Comparison of ENCODE assay signal across 26 mouse cellular contexts in genomic region chr7:128359164-128359563, GRCm38 (mm10). TPM values are rescaled to one million over a fixed set of nuclear protein-coding genes. Genes with fewer than 3 reads are reported as not detected.
DNase-seq lines count a peak whose midpoint lies in the region; ATAC-seq and TF ChIP-seq lines count a peak whose summit lies in the region.
"Had no signal": no experiment of that assay in that cellular context is flagged by ENCODE, and none has a peak within 500 bp of the region (broad histone marks: within the 10 kb centered on the region; RNA-seq: fewer than 3 reads in every experiment).

No protein-coding gene starts in this region.

- peak; percentile 58 for DNase-seq in heart, embryonic 10.5 days (ENCODE audit: low spot score)
- no peak for DNase-seq in heart, adult 9 months (ENCODE audit: low spot score in 2 of 2)
- DNase-seq in testis, postnatal 10 days (ENCODE audit: low spot score): peak; percentile 36
- DNase-seq in testis, postnatal 14 days (ENCODE audit: low spot score): no peak
- peak; percentile 22 for DNase-seq in liver, embryonic 11.5 days (ENCODE audit: low spot score)
- no peak for DNase-seq in adipocyte (ENCODE audit: low spot score)
- no peak for DNase-seq in kidney, adult 2 months
- DNase-seq: adrenal gland, adult 8-10 months; cerebellum, adult 8-10 months; cerebellum, postnatal 25 days; heart, postnatal 36 days; lung, embryonic 14.5 days; lung, postnatal 14 days; spleen, adult 18-20 months had no signal

- WGBS in heart, embryonic 10.5 days: 65% methylated on average over 7 of the region's 7 CpGs
- WGBS in liver, embryonic 11.5 days: 51% methylated on average over 7 of the region's 7 CpGs
- 69% methylated on average over 7 of the region's 7 CpGs for WGBS in kidney, adult 2 months

- H3K9me3 ChIP-seq in heart, embryonic 10.5 days: no peaks in the 10 kb centered on the region
- no peaks in the 10 kb centered on the region for H3K9me3 ChIP-seq in liver, embryonic 11.5 days (ENCODE audit: control insufficient read depth, low read length)
- H3K9me3 ChIP-seq: embryonic facial prominence, embryonic 10.5 days; embryonic facial prominence, embryonic 15.5 days; hindbrain, embryonic 12.5 days; kidney, embryonic 15.5 days; limb, embryonic 13.5 days; megakaryocyte, embryonic 14.5 days; midbrain, embryonic 12.5 days had no signal

- no peaks in the 10 kb centered on the region for H3K27me3 ChIP-seq in heart, embryonic 10.5 days (ENCODE audit: insufficient read depth, poor library complexity, severe bottlenecking)
- H3K27me3 ChIP-seq in liver, embryonic 11.5 days (replicated peaks; ENCODE audit: control insufficient read depth, insufficient read depth, low read length): no peaks in the 10 kb centered on the region
- no peaks in the 10 kb centered on the region for H3K27me3 ChIP-seq in kidney, adult 2 months (replicated peaks; ENCODE audit: control insufficient read depth, insufficient read depth, low read length)
- H3K27me3 ChIP-seq: embryonic facial prominence, embryonic 15.5 days; hindbrain, embryonic 12.5 days; limb, embryonic 13.5 days; megakaryocyte, embryonic 14.5 days; midbrain, embryonic 12.5 days had no signal

- H3K36me3 ChIP-seq in heart, embryonic 10.5 days: no peaks in the 10 kb centered on the region
- no peaks in the 10 kb centered on the region for H3K36me3 ChIP-seq in liver, embryonic 11.5 days (ENCODE audit: control insufficient read depth, insufficient read depth, low read length)
- no peaks in the 10 kb centered on the region for H3K36me3 ChIP-seq in kidney, adult 2 months (ENCODE audit: control insufficient read depth, insufficient read depth, low read length)
- H3K36me3 ChIP-seq: embryonic facial prominence, embryonic 10.5 days; embryonic facial prominence, embryonic 15.5 days; hindbrain, embryonic 12.5 days; kidney, embryonic 15.5 days; limb, embryonic 13.5 days; midbrain, embryonic 12.5 days had no signal

- no peak for ATAC-seq in liver, embryonic 11.5 days (replicated peaks; ENCODE audit: low FRiP score)
- peak; percentile 50 for ATAC-seq in megakaryocyte progenitor cell, adult 5-6 weeks (replicated peaks; ENCODE audit: poor library complexity)
- ATAC-seq: forebrain, embryonic 14.5 days; hindbrain, postnatal 0 days; intestine, postnatal 0 days had no signal

- no peak for TF ChIP-seq POLR2A in kidney, adult 2 months (IDR thresholded peaks at IDR 0.05; ENCODE audit: low read depth, low read length)

- H3K9ac ChIP-seq in liver, embryonic 11.5 days (ENCODE audit: low read depth, low read length): no peak overlapping the region
- H3K9ac ChIP-seq: embryonic facial prominence, embryonic 15.5 days; hindbrain, embryonic 12.5 days; kidney, embryonic 15.5 days; limb, embryonic 13.5 days; liver, embryonic 14.5 days; lung, embryonic 14.5 days; midbrain, embryonic 12.5 days had no signal

- TF ChIP-seq CTCF in kidney, adult 2 months (conservative IDR thresholded peaks at IDR 0.05; ENCODE audit: insufficient read depth, insufficient read length, low read depth, low read length): no peak

- H3K4me1 ChIP-seq in heart, embryonic 10.5 days: peaks cover 23% of the 10 kb centered on the region
- H3K4me1 ChIP-seq in liver, embryonic 11.5 days (replicated peaks; ENCODE audit: control insufficient read depth, insufficient read depth, low read length): no peaks in the 10 kb centered on the region
- no peaks in the 10 kb centered on the region for H3K4me1 ChIP-seq in kidney, adult 2 months (ENCODE audit: control insufficient read depth, insufficient read depth, low read length)
- H3K4me1 ChIP-seq: embryonic facial prominence, embryonic 15.5 days; hindbrain, embryonic 12.5 days; kidney, embryonic 15.5 days; limb, embryonic 13.5 days; midbrain, embryonic 12.5 days had no signal

- no peak overlapping the region for H3K4me2 ChIP-seq in liver, embryonic 11.5 days
- H3K4me2 ChIP-seq: embryonic facial prominence, embryonic 15.5 days; hindbrain, embryonic 12.5 days; kidney, embryonic 15.5 days; limb, embryonic 13.5 days; lung, embryonic 14.5 days; midbrain, embryonic 12.5 days had no signal

- H3K27ac ChIP-seq in heart, embryonic 10.5 days: no peak overlapping the region; the same call in 1 of the 2 replicates
- no peak overlapping the region for H3K27ac ChIP-seq in liver, embryonic 11.5 days (ENCODE audit: low read depth, low read length)
- H3K27ac ChIP-seq in kidney, adult 2 months (ENCODE audit: insufficient read depth, low read depth, low read length): no peak overlapping the region
- H3K27ac ChIP-seq: embryonic facial prominence, embryonic 10.5 days; embryonic facial prominence, embryonic 15.5 days; hindbrain, embryonic 12.5 days; hindbrain, postnatal 0 days; kidney, embryonic 15.5 days; limb, embryonic 13.5 days; liver, embryonic 14.5 days; midbrain, embryonic 12.5 days had no signal

- no peak overlapping the region for H3K4me3 ChIP-seq in heart, embryonic 10.5 days
- no peak overlapping the region for H3K4me3 ChIP-seq in liver, embryonic 11.5 days (ENCODE audit: low read depth, low read length)
- no peak overlapping the region for H3K4me3 ChIP-seq in kidney, adult 2 months (ENCODE audit: insufficient read depth, low read depth, low read length)
- H3K4me3 ChIP-seq: embryonic facial prominence, embryonic 10.5 days; embryonic facial prominence, embryonic 15.5 days; hindbrain, embryonic 12.5 days; kidney, embryonic 15.5 days; limb, embryonic 13.5 days; midbrain, embryonic 12.5 days had no signal

RNA-seq across cellular contexts. Expression of gene Rgs10, which starts 59.4 kb away (rescaled TPM):
- polyA plus RNA-seq in heart, embryonic 10.5 days (2016; fragmentation: Nextera tagmentation; extraction: Ambion mirVana): 16.4 and 19.3 TPM in 2 replicates
- polyA plus RNA-seq in liver, embryonic 11.5 days (2014; fragmentation: Nextera tagmentation; extraction: Ambion mirVana): 88.1 and 88.2 TPM in 2 replicates
- total RNA-seq in megakaryocyte progenitor cell, adult 5-6 weeks (2015): 77.0 and 92.7 TPM in 2 replicates
- 55.4 and 83.3 TPM in 2 replicates for total RNA-seq in megakaryocyte progenitor cell, adult 5-6 weeks (2017)
- polyA plus RNA-seq in kidney, adult 2 months (2012; rRNA removed): 2.3 and 5.1 TPM in 2 replicates

Comparison
In these comparisons a context has a peak if more than half of its experiments do, and no peak if none do; other contexts are left out.
1. DNase-seq: peak in heart, embryonic 10.5 days (single experiment), testis, postnatal 10 days (single experiment) and liver, embryonic 11.5 days (single experiment); none in heart, adult 9 months (0 of 2), testis, postnatal 14 days (single experiment), adipocyte (single experiment) and kidney, adult 2 months (single experiment).